Mouse (Mus musculus) neutrophil, adult 5-6 weeks (primary cell): ENCODE data around the gene Scgb2b3. TPM values are rescaled to one million over a fixed set of nuclear protein-coding genes. Genes with fewer than 3 reads are reported as not detected.

Source experiments
- ATAC-seq: fragments of 151-379, 151-347 bp; 2 replicates; pipeline ENCODE4 v1.8.0; 2017; ENCODE audit warnings: mild to moderate bottlenecking, moderate TSS enrichment; ENCODE audit not compliant: insufficient number of reproducible peaks, poor library complexity, low FRiP score, severe bottlenecking; ENCODE audit errors: extremely low read depth
- total RNA-seq: library from RNA; stranded (forward); fragments of 200-1000 nt; gene quantifications from 2 replicates; pipeline ENCODE4 v1.2.3, GENCODE M21; 2017

Gene Scgb2b3
- total RNA-seq, result not detected in 2 replicates

- no peak for ATAC-seq
Observed at GRCm38 (mm10) chr7:31362022-31362560, at the start of gene Scgb2b3. Scgb2b3 (minus strand) TSS chr7:31362072.

GRCm38 (mm10) chr7:31375292-31375691 is 13.4 kb upstream of the Scgb2b3 start, which contains the start of gene Scgb1b3:
Scgb1b3 (plus strand) TSS chr7:31375592.
- ATAC-seq, result no peak

Other genes with a start within 250 kb of the Scgb2b3 start
- 1.2 TPM in 1 of 2 replicates, not detected in the other for gene Hpn, start 246.8 kb downstream of the Scgb2b3 start, total RNA-seq
- gene Scn1b, start 235.1 kb downstream of the Scgb2b3 start, total RNA-seq, result 2.0 TPM in 1 of 2 replicates, not detected in the other
- 187 and 202 TPM in 2 replicates for gene Gramd1a, start 206.2 kb downstream of the Scgb2b3 start, total RNA-seq
- not detected in 2 replicates for gene Scgb2b2, start 71.6 kb downstream of the Scgb2b3 start, total RNA-seq
- not detected in 2 replicates for gene Scgb1b2, start 70.3 kb downstream of the Scgb2b3 start, total RNA-seq
- gene Scgb1b3, start 13.5 kb upstream of the Scgb2b3 start, total RNA-seq, result not detected in 2 replicates